Mouse (Mus musculus) lung, embryonic 14.5 days (tissue): ENCODE results near the gene Rhoc. TPM values are rescaled to one million over a fixed set of nuclear protein-coding genes. Genes with fewer than 3 reads are reported as not detected.
"Not testable (repeated sequence)": the region's sequence is repeated elsewhere in the genome, so short reads cannot be mapped to it uniquely, and the experiment has no call there.

Experiments
- ATAC-seq: fragments of 200-750 bp; cut with Nextera tagmentation; 2 replicates; pipeline ENCODE4 v1.8.0; 2017; ENCODE audit warnings: mild to moderate bottlenecking, moderate TSS enrichment, moderate library complexity; ENCODE audit not compliant: insufficient read depth
- DNase-seq: peaks from one replicate; pipeline ENCODE4 v3.0.0-alpha.2; 2015
- H3K27ac ChIP-seq: fragments of 300-500 bp; sonication (generic); 2 replicates; pipeline ENCODE4 v1.5.1; 2014; ENCODE audit warnings: low read depth, mild to moderate bottlenecking, moderate library complexity
- H3K27me3 ChIP-seq: fragments of 300-500 bp; sonication (generic); 2 replicates; pipeline ENCODE4 v1.6.1; 2014; ENCODE audit warnings: low read length, control low read depth; ENCODE audit not compliant: insufficient read depth
- H3K36me3 ChIP-seq: fragments of 300-500 bp; sonication (generic); 2 replicates; pipeline ENCODE4 v1.6.1; 2014; ENCODE audit warnings: control low read depth; ENCODE audit not compliant: insufficient read depth
- H3K4me1 ChIP-seq: fragments of 300-500 bp; sonication (generic); 2 replicates; pipeline ENCODE4 v1.6.1; 2014; ENCODE audit warnings: antibody characterized with exemption, control low read depth; ENCODE audit not compliant: insufficient read depth
- H3K4me2 ChIP-seq: fragments of 300-500 bp; sonication (generic); 2 replicates; pipeline ENCODE4 v1.6.1; 2014; ENCODE audit warnings: mild to moderate bottlenecking
- H3K4me3 ChIP-seq: fragments of 300-500 bp; sonication (generic); 2 replicates; pipeline ENCODE4 v1.5.1; 2014; ENCODE audit warnings: low read depth, low read length
- H3K9ac ChIP-seq: fragments of 300-500 bp; sonication (generic); 2 replicates; pipeline ENCODE4 v1.6.1; 2014
- H3K9me3 ChIP-seq: fragments of 300-500 bp; sonication (generic); 2 replicates; pipeline ENCODE4 v1.6.1; 2016; ENCODE audit warnings: low read depth, low read length, control low read depth
- CTCF ChIP-seq: IDR thresholded peaks from 2 replicates; pipeline ENCODE4 v1.5.1; 2016; ENCODE audit warnings: antibody characterized with exemption, low read depth
- WGBS: fragments of 180-500 bp; shearing (Covaris S2); extraction: QIAGEN DNeasy Blood & Tissue Kit; methylation state at CpG from one replicate; pipeline ENCODE4 v1.1.7; 2014; 5-methylcytosine and 5-hydroxymethylcytosine counted together
- polyA plus RNA-seq: library from polyadenylated mRNA; unstranded; fragments of >200 nt; fragmentation: Nextera tagmentation; extraction: Ambion mirVana; gene quantifications from 2 replicates; pipeline ENCODE4 v1.2.1, GENCODE M21; 2014

Rhoc gene
- polyA plus RNA-seq, 1 experiment from 2014 or later, result 145 TPM

- H3K9ac ChIP-seq, result no peak overlapping the region
- 89% methylated on average over 6 of the region's 6 CpGs for WGBS
- peaks cover 76% of the 10 kb centered on the region for H3K36me3 ChIP-seq
Observed at GRCm38 (mm10) chr3:104801481-104801880, 13.3 kb downstream of the Rhoc start.

DNA sequence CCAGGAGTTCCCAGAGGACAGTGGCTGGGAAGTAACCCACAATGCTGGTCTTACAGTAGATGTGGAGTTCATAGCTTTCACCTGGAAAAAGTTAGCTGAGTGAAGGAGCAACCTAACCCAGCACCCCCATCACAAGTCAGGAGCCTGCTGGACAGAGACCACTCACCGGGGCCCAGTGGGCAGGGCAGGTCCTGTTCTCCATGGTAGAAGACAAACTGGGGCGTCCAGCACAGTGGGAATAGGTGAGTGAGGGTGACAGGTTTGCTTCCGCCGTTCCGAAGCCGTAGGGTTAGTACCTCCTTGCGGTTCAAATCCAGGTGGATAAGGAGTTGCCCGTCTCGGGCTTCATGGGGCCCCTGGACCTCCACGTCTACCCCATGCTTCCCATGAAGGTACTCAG lies 16.1 kb downstream of the Rhoc start:
- no peaks in the 10 kb centered on the region for H3K4me1 ChIP-seq
- H3K4me3 ChIP-seq, result no peak overlapping the region
- no peak overlapping the region for H3K9ac ChIP-seq
- ATAC-seq (no peak), DNase-seq (no peak)
- no peak overlapping the region for H3K4me2 ChIP-seq
- no peak overlapping the region for H3K27ac ChIP-seq
- no peaks in the 10 kb centered on the region for H3K27me3 ChIP-seq
- H3K9me3 ChIP-seq, result no peaks in the 10 kb centered on the region
- TF ChIP-seq CTCF, result no peak
- H3K36me3 ChIP-seq, result peaks cover 55% of the 10 kb centered on the region
- 90% methylated on average over 10 of the region's 10 CpGs for WGBS

More at GRCm38 (mm10) chr3:104801481-104801880, 13.3 kb downstream of the Rhoc start:
- Histone ChIP-seq H3K4me3 (no peak overlapping the region), H3K27ac (no peak overlapping the region), H3K4me1 (no peaks in the 10 kb centered on the region), H3K9me3 (no peaks in the 10 kb centered on the region), H3K27me3 (no peaks in the 10 kb centered on the region), H3K4me2 (no peak overlapping the region)
- DNase-seq (no peak), ATAC-seq (no peak)
- TF ChIP-seq CTCF, result no peak

DNA sequence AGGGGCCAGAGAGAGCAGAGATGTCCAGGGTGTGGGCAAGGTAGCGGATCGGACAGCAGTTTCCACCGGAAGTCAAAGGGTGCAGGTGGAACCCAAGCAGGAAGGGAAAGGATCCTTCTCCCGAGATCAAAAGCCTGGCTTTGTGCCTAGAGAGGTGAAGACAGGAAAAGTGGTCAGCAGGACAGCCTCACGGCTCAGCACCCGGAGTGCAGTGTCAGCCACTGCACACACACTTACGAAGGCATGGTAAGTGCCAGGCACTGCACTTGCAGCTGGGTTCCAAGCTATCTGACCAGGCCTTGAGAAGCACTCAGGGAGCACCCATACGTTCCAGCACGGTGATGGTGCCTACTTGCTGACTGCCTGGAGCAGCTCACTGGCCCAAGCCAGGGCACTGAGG lies 17.4 kb downstream of the Rhoc start:
- DNase-seq (no peak), ATAC-seq (no peak; the same call in 1 of the 2 replicates)
- Histone ChIP-seq H3K4me3 (no peak overlapping the region), H3K4me1 (no peaks in the 10 kb centered on the region), H3K4me2 (no peak overlapping the region), H3K27me3 (no peaks in the 10 kb centered on the region), H3K9me3 (no peaks in the 10 kb centered on the region), H3K9ac (no peak overlapping the region), H3K27ac (no peak overlapping the region), H3K36me3 (peaks cover 42% of the 10 kb centered on the region)
- no peak for TF ChIP-seq CTCF
- WGBS, result 60% methylated on average over 9 of the region's 9 CpGs

- Histone ChIP-seq H3K9me3 (no peaks in the 10 kb centered on the region), H3K9ac (no peak overlapping the region), H3K36me3 (peaks cover 8% of the 10 kb centered on the region; the same call in 1 of the 2 replicates), H3K4me3 (no peak overlapping the region), H3K4me1 (0 out of 2 replicates have a peak, but pooled peaks cover 5% of the 10 kb centered on the region), H3K4me2 (no peak overlapping the region), H3K27me3 (no peaks in the 10 kb centered on the region), H3K27ac (no peak overlapping the region)
- WGBS, result 29% methylated on average over 3 of the region's 3 CpGs
- no peak for TF ChIP-seq CTCF
- ATAC-seq (no peak), DNase-seq (no peak)
Observed at GRCm38 (mm10) chr3:104811752-104812151, 23.6 kb downstream of the Rhoc start.

- Histone ChIP-seq H3K4me1 (0 out of 2 replicates have a peak, but pooled peaks cover 9% of the 10 kb centered on the region), H3K36me3 (peaks cover 8% of the 10 kb centered on the region; the same call in 1 of the 2 replicates), H3K9me3 (no peaks in the 10 kb centered on the region), H3K9ac (no peak overlapping the region), H3K4me2 (no peak overlapping the region), H3K27ac (no peak overlapping the region), H3K27me3 (no peaks in the 10 kb centered on the region), H3K4me3 (no peak overlapping the region)
- no peak for TF ChIP-seq CTCF
- no peak for ATAC-seq
- 76% methylated on average over 4 of the region's 4 CpGs for WGBS
- no peak for DNase-seq
Observed at GRCm38 (mm10) chr3:104812254-104812653, 24.1 kb downstream of the Rhoc start.

GRCm38 (mm10) chr3:104813227-104813626 lies 25.1 kb downstream of the Rhoc start:
- not testable (repeated sequence) for ATAC-seq, H3K27ac ChIP-seq, H3K27me3 ChIP-seq, DNase-seq, H3K9ac ChIP-seq, H3K36me3 ChIP-seq, H3K4me2 ChIP-seq, H3K4me3 ChIP-seq, H3K4me1 ChIP-seq, H3K9me3 ChIP-seq
- 94% methylated on average over 6 of the region's 7 CpGs for whole genome bisulfite sequencing

DNA sequence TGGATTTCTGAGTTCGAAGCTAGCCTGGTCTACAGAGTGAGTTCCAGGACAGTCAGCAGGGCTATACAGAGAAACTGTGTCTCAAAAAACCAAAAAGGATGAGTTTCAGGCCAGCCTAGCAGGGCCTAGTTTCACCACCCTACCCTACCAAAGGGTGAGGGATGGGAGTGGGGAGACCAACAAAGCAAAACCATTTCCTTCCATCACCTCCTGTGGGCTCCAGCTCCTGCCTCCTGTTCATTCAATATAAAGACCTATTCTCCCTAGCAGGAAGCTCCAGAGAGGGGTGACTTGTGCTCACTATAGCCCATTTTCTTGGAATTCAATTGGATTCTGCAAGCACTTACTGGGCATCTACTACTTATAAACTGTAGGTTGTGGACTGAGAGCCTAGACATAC lies 26.6 kb downstream of the Rhoc start:
- H3K27ac ChIP-seq, result no peak overlapping the region
- no peak overlapping the region for H3K4me2 ChIP-seq
- peaks cover 14% of the 10 kb centered on the region; the same call in 1 of the 2 replicates for H3K4me1 ChIP-seq
- H3K27me3 ChIP-seq, result no peaks in the 10 kb centered on the region
- H3K9ac ChIP-seq, result no peak overlapping the region
- H3K9me3 ChIP-seq, result no peaks in the 10 kb centered on the region
- DNase-seq (no peak), ATAC-seq (no peak)
- TF ChIP-seq CTCF, result no peak
- peaks cover 8% of the 10 kb centered on the region; the same call in 1 of the 2 replicates for H3K36me3 ChIP-seq
- 97% methylated on average over 1 of the region's 1 CpGs for WGBS
- no peak overlapping the region for H3K4me3 ChIP-seq

DNA sequence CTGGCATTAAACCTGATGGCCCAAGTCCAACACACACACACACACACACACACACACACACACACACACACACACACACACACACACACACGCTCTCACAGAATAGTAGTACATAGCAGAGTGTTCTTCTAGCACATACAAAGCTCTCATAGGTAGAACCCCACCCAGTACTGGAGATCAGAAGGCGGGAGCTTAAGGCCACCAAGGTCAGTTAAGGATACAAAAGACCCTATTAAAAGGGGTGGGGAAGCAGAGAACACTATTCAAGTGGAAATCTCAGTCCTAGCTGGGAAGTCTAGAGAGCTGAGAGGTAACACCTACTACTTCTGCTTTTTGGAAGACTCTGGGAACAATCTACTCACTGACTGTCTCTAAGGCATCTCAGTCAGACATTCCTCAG lies 27.2 kb downstream of the Rhoc start:
- Histone ChIP-seq H3K9ac (no peak overlapping the region), H3K27me3 (no peaks in the 10 kb centered on the region), H3K9me3 (no peaks in the 10 kb centered on the region), H3K36me3 (peaks cover 9% of the 10 kb centered on the region; the same call in 1 of the 2 replicates), H3K4me2 (no peak overlapping the region), H3K4me1 (peaks cover 14% of the 10 kb centered on the region; the same call in 1 of the 2 replicates), H3K4me3 (no peak overlapping the region), H3K27ac (no peak overlapping the region)
- DNase-seq, result no peak
- no peak for TF ChIP-seq CTCF
- no peak for ATAC-seq
- WGBS, result 81% methylated on average over 2 of the region's 2 CpGs
